Mouse (Mus musculus) cerebellum, postnatal 14 days (tissue): ENCODE data around the gene Tepsin.

ENCODE experiments used
- DNase-seq, 2 experiments: peaks; one replicate each; pipeline ENCODE4 v3.0.0; 2021; ENCODE audit warnings: mixed read lengths in 2 of 2

Gene Tepsin

DNA sequence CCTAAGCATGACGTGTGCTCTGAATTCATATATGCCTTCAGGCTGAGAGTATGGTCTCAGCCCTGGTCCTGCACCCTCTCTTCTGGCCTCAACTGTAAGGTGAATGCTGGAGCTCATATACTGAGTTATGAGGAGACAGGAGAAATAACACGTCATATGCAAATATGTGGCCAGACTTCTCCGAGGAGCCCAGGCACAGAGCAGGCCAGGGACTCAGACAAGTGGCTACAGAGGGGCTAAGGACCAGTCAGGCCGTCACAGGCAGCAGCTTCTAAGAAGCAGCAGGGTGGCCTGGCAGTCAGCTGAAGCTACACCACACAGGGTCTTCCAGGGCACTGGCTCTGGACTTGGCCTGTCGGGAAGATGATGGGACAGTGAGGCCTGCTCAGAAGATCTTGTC is 35.2 kb downstream of the Tepsin start:
- DNase-seq, result no peak

DNA sequence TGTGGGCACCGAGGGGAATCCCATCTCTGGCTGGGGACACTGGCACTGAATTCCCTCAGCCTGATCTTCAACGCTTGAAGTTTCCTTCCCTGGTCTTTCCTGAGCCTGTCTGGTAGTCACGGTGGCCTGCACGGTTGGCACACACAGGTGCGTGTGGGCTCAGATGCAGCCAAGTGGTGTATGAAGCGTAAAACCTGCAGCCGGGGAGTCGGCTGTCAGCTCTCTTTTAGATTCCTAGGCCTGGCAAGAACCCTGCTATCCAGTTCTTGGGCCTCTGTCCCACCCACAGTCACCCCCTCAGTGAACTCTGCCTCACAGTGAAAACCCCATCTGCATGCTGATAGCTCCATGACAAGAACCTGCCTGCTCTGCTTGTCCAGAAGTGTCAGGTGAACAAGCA is 37.9 kb downstream of the Tepsin start:
- peak; percentile 56 to 64 for DNase-seq

DNA sequence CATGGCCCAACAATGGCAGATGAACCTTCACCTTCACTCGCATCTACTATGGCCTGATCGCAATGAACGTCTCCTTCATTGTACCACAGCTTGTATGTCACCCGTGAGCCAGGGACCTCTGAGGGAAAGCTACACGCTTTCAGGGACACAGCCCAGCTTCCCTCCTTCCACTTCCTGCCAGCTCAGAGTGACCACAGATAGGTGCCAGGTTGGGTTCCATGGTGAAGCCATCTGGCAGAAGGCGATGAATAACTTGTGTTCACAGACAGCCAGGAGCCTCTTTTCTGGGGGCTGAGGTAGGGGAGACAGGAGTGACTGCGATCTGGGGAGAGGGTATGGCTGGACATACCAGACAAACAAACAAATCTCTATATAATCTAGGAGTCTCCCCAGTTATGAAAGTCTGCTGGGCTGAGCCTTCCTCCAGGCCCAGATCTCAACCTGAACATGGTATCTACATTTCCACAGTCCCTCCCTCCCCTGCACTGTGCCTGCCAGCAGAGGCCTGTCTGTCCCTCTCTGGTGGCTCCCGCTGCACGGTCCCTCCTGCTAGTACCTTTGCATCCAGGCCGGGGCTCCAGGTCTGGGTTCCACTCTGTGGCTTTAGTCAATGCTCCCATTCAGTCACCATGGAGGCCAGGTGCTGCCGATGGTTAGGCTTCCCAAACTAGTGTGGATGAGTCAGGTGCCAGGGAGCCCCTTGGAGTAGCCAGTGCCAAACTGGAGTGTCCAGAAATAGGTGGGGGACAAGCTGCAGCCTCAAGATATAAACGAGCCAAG is 42.4 kb downstream of the Tepsin start:
- DNase-seq, result peak; percentile 64 to 68

DNA sequence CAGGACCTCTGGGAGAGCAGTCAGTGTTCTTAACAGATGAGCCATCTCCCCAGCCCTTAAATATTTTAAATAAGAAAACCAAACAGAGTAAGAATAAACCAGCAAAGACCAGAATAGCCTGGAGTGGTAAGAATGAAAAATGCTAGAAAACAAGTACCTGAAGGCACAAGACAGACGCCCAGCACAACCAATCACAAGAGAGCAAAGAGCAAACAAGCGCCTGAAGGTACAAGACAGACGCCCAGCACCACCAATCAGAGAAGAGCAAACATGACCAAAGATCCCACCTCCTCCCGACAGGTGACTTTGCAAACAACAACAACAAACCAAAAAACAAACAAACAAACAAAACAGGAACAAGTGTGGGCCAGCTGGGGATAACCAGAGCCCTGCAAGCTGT is 44.7 kb downstream of the Tepsin start:
- no peak for DNase-seq

DNA sequence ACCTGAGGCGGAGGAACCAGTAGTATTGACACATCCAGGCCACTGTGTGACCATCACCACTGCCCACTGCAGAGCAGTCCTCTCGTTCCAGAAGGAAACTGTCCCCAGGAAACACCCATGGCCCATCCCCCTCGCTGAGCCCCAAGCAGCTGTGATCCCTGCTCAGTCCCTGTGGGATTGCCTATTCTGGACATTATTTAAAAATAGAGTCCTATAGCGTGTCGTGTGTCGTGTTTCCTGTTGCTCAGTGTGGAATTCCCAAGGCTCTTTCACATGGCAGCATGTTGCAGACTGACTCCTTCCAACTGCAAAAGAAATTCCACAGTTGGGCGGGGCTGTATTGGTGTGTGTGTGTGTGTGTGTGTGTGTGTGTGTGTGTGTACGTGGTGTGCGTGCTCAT is 46.3 kb downstream of the Tepsin start:
- DNase-seq, result no peak

DNA sequence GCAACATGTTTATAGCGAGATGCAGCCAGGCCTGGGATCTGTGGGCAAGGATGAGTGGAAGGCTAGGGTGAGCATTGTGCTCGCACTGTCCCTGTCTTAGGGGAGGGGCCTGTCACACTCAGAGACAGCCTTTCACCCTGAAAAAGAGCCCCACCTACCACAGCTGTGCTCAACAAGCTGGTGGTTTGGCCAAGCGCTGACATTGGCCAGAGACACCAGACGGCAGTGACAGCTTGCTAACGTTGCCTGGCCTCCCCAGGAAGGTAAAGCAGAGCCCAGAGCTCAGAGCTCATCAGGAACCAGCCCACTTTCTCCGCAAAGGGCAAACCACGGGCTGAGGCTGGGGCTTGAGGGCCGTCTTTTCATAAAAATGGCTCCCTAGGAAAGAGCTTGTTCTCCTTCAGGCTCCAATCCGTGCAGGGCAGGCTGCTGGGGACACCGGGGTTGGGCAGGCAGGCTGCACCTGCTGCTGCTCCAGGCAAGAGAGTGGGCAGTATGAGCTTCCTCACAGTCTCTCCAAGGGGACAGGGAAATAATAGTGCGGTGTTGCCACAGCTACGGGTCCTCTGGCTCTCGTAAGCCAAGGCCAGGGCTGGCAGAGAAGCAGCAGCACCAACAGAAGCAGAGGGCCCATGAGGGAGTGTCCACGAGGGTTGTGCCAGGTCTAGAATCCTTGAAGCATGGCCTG is 47.3 kb downstream of the Tepsin start:
- DNase-seq, result peak; percentile 75 to 79

DNA sequence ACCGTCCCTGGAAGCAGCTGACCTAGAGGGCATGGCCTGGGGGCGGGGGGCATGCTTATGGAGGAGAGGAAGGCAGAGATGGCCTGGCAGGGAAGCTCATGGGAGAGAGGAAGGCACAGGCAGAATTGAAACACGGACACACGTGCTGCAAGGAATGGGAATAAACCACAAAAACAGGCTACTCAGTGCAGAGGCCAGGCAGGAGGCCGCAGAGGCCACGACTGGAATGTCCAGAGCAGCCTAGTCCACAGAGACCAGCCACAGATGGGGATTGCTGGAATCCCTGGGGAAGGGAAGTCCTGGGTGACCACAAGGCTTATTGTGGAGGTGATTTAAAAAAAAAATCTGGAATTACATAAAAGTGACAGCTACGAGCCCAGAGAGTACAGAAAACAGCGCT is 49.5 kb downstream of the Tepsin start:
- no peak for DNase-seq

DNA sequence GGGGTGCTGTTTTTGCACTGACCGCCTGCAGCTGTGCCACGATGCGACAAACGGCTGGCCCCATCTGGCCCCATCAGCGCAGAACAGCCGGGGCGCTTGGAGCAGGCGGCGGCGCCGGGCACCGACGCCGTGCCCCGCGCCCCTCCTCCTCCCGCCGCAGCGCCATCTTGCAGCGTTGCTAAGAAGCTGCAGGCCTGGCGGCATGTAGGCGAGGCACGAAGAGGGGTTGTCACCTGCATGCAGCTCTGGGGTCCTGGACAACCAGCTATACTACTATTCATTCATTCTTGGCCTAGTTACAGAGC is 50.3 kb downstream of the Tepsin start:
- DNase-seq, result peak; percentile 78 to 85

DNA sequence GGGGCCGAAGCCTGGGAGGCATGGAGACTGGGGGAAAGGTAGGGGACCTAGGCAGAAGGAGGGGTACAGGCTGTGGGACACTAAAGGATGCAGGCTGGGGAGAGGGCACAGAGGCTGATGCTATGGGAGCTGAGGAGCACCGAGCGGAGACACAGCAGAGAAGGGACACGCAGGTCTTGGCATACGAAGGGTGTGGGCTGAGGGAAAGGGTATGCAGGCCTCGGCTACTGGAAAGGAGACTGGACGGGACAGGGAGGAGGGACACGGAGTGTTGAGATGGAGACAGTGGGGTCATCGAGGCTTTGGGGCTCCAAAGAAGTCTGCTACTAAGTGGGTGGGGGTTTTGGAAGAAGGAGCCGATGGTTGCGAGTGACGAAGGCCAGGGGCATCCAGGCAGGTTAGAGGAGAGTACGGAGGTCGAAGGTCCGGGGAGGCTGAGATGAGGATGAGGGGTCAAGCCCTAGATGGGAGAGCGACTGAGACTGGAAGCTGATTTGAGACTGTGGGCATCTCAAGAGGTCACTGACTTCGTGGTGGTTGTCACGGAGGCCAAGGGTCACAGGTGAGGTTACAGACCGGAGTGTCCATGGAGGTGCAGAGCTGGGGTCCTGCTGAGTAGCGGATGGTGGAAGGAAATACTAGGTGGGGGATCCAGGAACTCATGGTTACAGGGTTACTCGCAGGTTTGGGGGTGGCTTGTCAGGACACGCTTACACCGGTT is 50.8 kb downstream of the Tepsin start:
- peak; percentile 65 to 67 for DNase-seq

DNA sequence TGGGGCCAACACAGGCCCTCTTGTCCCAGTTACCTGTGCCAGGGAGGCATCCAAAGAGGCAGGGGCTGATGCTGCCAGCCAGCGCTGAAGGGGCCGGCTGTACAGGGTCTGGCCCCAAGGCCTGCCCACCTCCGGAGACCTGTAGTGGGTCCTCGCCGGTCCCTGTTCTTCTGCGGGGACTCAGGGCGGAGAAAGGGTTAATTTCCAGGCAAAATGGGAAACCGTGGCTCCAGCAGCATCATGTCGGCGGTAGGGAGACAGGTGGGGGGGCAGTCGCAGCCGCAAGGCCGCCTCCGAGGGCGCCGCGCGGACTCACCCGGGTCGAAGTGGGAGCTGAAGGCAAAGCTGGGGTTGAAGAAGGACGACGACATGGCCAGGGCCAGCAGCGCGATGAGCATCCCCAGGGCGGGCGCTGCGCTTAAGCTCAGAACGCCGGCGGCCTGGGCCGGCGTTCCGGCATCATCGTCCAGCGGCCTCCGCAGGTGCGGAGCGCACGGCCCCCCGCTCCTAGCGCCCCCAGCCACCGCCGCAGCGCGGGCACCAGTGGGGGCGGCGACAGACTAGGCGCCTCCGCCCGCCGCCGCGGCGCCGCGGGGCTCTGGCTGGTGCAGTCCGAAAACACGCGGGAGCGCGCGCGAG is 51.9 kb downstream of the Tepsin start, which contains the start of gene Aatk:
Gene Aatk (minus strand): TSS at position 615 of the 639 bp plus-strand sequence.
- DNase-seq, result peak; percentile 68 to 75

DNA sequence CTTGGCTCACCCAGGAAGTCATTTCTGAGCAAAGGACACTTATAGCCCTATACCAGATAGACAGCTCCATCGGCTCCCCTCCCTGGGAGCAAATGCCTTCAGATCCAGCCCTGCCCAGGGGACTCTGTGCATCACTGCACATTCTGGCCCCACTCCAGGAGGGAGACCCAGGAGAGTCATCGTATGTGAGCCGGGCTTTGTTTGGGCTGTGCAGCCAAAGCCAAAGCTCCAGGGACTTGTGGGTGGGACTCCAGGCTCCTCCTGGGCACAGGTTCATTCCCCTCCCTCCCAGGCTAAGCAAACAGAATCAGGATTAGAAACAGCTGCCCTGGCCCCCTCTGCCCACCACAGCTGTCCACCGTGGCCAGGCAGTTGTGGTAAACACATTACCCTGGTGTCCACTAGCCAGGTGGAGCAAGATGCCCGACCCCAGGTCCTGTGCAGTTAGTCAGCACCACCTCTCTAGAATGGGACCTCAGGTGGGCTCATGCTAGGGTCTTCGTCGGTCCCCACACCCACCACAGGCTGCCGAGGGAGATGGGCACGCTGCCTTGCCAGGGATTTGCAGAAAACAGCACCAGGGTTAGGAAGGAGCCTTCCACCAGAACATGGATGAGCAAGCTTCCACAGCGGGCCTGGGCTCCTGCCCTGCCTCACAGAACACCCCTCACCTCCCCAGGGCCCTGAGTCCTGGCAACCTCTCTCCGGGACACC is 52.5 kb downstream of the Tepsin start:
- peak; percentile 79 to 82 for DNase-seq

DNA sequence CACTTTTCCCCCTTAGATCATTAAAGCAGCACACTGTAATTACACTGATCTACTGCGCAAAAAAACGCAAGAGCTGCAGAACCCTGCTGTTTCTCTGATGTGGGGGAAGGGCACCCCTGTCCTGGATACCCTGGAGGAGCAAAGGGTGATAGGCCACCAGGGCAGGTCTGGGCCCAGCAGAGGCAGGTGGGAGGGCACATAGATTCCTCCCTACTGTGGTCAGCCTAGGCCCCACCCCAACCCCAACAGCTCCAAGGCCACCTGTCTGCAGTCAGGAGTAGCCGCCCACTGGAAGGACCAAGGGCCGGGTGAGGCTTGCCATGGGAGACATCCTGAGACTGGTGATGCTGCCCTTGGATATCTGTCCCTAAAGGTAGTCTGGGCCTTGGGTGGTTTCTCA is 53.2 kb downstream of the Tepsin start:
- DNase-seq, result no peak

DNA sequence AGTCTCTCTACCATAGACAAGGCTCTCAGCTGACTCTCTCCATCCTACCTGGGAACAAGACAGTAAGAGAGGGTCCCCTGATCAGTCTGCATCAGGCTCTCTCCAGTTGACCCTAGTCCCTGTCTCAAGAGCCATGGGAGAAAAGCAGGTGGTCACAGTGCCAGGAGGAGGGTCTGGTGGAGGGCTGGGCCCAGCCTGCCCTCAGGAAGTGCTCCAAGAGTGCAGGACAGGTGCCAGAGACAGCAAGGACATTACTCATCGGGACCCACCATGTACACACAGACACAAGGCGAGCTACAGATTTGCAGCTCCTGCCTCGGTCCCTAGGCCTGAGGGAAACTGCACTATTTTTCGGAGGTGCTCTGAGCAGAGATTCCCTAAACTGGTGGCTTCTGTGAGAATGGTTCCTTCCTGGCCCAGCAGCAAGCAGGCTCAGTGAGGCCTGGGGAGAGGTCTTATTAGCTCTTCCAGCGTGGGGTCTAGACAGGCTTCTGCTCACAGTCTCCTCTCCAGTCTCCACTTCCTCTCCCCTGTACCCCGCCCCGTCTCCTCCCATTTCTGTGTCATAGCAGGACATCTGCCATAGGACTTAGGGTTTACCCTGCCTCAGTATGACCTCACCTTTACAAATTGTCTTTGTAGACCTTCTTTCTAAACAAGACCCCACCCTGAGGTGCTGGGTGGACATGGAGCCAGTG is 56.2 kb downstream of the Tepsin start:
- peak in 1 of 2 experiments; percentile 73 for DNase-seq

DNA sequence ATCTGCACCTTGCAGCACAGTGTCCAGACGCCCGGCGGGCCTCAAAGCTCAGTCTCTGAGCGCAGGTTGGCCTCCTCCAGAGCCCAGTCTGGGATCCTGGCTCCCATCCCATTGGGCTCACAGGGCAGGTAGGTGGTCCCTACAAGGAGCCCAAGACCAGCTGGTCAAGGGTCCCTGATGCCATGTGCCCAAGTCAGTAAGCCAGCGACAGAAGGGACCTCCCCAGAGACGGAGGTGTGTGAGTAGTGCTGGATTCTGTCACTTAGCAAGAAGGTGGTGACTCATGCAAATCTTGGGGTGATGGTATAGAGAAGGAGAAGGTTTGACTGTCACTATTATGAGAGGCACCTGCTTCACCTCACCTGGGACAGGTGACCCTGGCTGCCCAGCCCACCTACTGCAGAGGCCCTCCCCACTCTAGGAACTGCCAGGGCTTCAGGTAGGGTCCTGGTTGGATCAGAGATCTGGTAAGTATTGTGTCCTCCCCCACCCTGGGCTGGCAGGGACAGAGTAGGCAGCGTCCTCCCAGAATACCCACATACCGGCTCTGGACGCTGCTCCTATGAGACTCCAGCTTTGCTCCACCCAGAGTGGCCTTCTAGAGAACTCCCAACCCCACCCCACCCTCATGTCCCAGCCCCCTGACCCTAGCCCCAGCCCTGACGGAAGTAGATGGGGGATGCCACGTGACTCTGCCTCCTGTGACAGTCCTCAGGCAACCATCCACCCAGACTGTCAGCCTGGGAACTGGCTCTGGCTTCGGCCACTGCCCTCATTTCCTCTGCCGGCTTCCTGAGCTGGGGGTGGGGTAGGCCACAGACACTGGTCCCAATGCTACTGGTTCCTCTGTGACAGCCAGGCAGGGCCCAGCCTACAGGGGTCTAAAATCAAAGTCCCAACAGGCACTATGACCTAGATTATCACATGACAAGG is 57.1 kb downstream of the Tepsin start:
- DNase-seq, result peak; percentile 79 to 82
